Comparison of ENCODE assay signal across 9 mouse cellular contexts in genomic region chr16:42339512-42339911, GRCm38 (mm10). TPM values are rescaled to one million over a fixed set of nuclear protein-coding genes. Genes with fewer than 3 reads are reported as not detected.
A peak's percentile ranks its signal among the peaks of the same experiment; 100 is the strongest.
DNase-seq lines count a peak whose midpoint lies in the region; ATAC-seq lines count a peak whose summit lies in the region.
"Had no signal": no experiment of that assay in that cellular context is flagged by ENCODE, and none has a peak within 500 bp of the region (broad histone marks: within the 10 kb centered on the region; RNA-seq: fewer than 3 reads in every experiment).

No protein-coding gene starts in this region.

- peaks cover 16% of the 10 kb centered on the region; the same call in 1 of the 2 replicates for H3K4me1 ChIP-seq in kidney, embryonic 16.5 days (ENCODE audit: insufficient read depth, low read length)
- peaks cover 34% of the 10 kb centered on the region for H3K4me1 ChIP-seq in hindbrain, embryonic 13.5 days (replicated peaks)
- H3K4me1 ChIP-seq in midbrain, embryonic 16.5 days (ENCODE audit: control insufficient read depth, insufficient read depth, low read length) = peaks cover 25% of the 10 kb centered on the region

- H3K27me3 ChIP-seq in kidney, embryonic 16.5 days (ENCODE audit: insufficient read depth, low read length) = peaks cover 5% of the 10 kb centered on the region; the same call in 1 of the 2 replicates
- no peaks in the 10 kb centered on the region for H3K27me3 ChIP-seq in hindbrain, embryonic 13.5 days
- no peaks in the 10 kb centered on the region for H3K27me3 ChIP-seq in midbrain, embryonic 16.5 days (ENCODE audit: control insufficient read depth, insufficient read depth, low read depth, low read length)

- no peak for DNase-seq in kidney, adult 18-20 months
- peak; percentile 74 for DNase-seq in cerebellum, adult 9-10 months
- no peak for DNase-seq in gastrocnemius, postnatal 10 days
- DNase-seq in layer of hippocampus, postnatal 36 days = no peak
- no peak for DNase-seq in adrenal gland, postnatal 25 days

- no peaks in the 10 kb centered on the region for H3K9me3 ChIP-seq in kidney, embryonic 16.5 days (ENCODE audit: low read length)
- H3K9me3 ChIP-seq in hindbrain, embryonic 13.5 days = no peaks in the 10 kb centered on the region
- no peaks in the 10 kb centered on the region for H3K9me3 ChIP-seq in midbrain, embryonic 16.5 days (replicated peaks; ENCODE audit: control insufficient read depth, low read length, poor library complexity, severe bottlenecking)

- peak overlapping the region; percentile 67 for H3K4me2 ChIP-seq in kidney, embryonic 16.5 days (replicated peaks; ENCODE audit: low read depth, low read length)
- H3K4me2 ChIP-seq in hindbrain, embryonic 13.5 days = peak overlapping the region; percentile 64
- H3K4me2 ChIP-seq in midbrain, embryonic 16.5 days (ENCODE audit: low read length) = peak overlapping the region; percentile 59

- no peaks in the 10 kb centered on the region for H3K36me3 ChIP-seq in kidney, embryonic 16.5 days (ENCODE audit: insufficient read depth, low read length)
- H3K36me3 ChIP-seq in hindbrain, embryonic 13.5 days = no peaks in the 10 kb centered on the region
- H3K36me3 ChIP-seq in midbrain, embryonic 16.5 days (ENCODE audit: control insufficient read depth, insufficient read depth, low read length) = no peaks in the 10 kb centered on the region

- WGBS in kidney, embryonic 16.5 days = under 1% methylated on average over 10 of the region's 10 CpGs
- WGBS in hindbrain, embryonic 13.5 days = 0% methylated on average over 10 of the region's 10 CpGs
- 0% methylated on average over 10 of the region's 10 CpGs for WGBS in midbrain, embryonic 16.5 days

- 0 out of 2 replicates have a peak overlapping the region, but pooled peaks have one; percentile 2 for H3K9ac ChIP-seq in kidney, embryonic 16.5 days (replicated peaks; ENCODE audit: low read length)
- H3K9ac ChIP-seq in hindbrain, embryonic 13.5 days = peak overlapping the region; percentile 78
- H3K9ac ChIP-seq in midbrain, embryonic 16.5 days (ENCODE audit: low read depth, low read length) = peak overlapping the region; percentile 67

- ATAC-seq in kidney, embryonic 16.5 days (ENCODE audit: low FRiP score, low TSS enrichment) = peak; percentile 32; the same call in 1 of the 2 replicates
- peak; percentile 34; the same call in 1 of the 2 replicates for ATAC-seq in hindbrain, embryonic 13.5 days (ENCODE audit: low FRiP score)
- peak; percentile 19; the same call in 1 of the 2 replicates for ATAC-seq in midbrain, embryonic 16.5 days
- ATAC-seq: Patski had no signal

- peak overlapping the region; percentile 41 for H3K4me3 ChIP-seq in kidney, embryonic 16.5 days (ENCODE audit: low read length)
- H3K4me3 ChIP-seq in hindbrain, embryonic 13.5 days = peak overlapping the region; percentile 66
- H3K4me3 ChIP-seq in midbrain, embryonic 16.5 days (ENCODE audit: low read depth, low read length) = peak overlapping the region; percentile 47

- no peak overlapping the region for H3K27ac ChIP-seq in kidney, embryonic 16.5 days (ENCODE audit: low read length)
- H3K27ac ChIP-seq in hindbrain, embryonic 13.5 days = peak overlapping the region; percentile 93
- H3K27ac ChIP-seq in midbrain, embryonic 16.5 days (ENCODE audit: low read length) = peak overlapping the region; percentile 85

RNA-seq across cellular contexts. Expression of gene Gap43, which starts 0.9 kb away (rescaled TPM):
- 17.0 and 23.1 TPM in 2 replicates for polyA plus RNA-seq in kidney, embryonic 16.5 days (2015; fragmentation: Nextera tagmentation; extraction: Ambion mirVana)
- 994 and 1,047 TPM in 2 replicates for polyA plus RNA-seq in hindbrain, embryonic 13.5 days (2015; fragmentation: Nextera tagmentation; extraction: Ambion mirVana)
- 1,781 and 1,991 TPM in 2 replicates for polyA plus RNA-seq in midbrain, embryonic 16.5 days (2015; fragmentation: Nextera tagmentation; extraction: Ambion mirVana)
- total RNA-seq in gastrocnemius, postnatal 10 days (2021) = 10 to 100 TPM in 1 of 2 experiments, 1 to 10 TPM in 1; 9.5 to 14.7 TPM
- 100 to 1,000 TPM; 185 to 211 TPM for total RNA-seq in layer of hippocampus, postnatal 36 days (2021)
- 1.1 and 1.2 TPM in 2 replicates for total RNA-seq in adrenal gland, postnatal 25 days (2021)
- polyA plus RNA-seq: Patski had no signal

Comparison
In these comparisons a context has a peak if more than half of its experiments do, and no peak if none do; other contexts are left out.
1. H3K9ac ChIP-seq: peak in every context shown above with its lines; median percentile 78 in hindbrain, embryonic 13.5 days; 67 in midbrain, embryonic 16.5 days; 2 in kidney, embryonic 16.5 days.
2. RNA of gene Gap43, which starts 0.9 kb away (total RNA-seq): 185 to 211 TPM in layer of hippocampus, postnatal 36 days; 9.5 to 14.7 TPM in gastrocnemius, postnatal 10 days and 1.1 to 1.2 TPM in adrenal gland, postnatal 25 days; every median in the first group is over 10 times any median in the second.
3. Peak in every context shown above with its lines, with median percentiles within 50 percentile points of each other: ATAC-seq, H3K4me2 ChIP-seq and H3K4me3 ChIP-seq.